9 mouse cellular contexts compared by ENCODE assay signal in the genomic region with DNA sequence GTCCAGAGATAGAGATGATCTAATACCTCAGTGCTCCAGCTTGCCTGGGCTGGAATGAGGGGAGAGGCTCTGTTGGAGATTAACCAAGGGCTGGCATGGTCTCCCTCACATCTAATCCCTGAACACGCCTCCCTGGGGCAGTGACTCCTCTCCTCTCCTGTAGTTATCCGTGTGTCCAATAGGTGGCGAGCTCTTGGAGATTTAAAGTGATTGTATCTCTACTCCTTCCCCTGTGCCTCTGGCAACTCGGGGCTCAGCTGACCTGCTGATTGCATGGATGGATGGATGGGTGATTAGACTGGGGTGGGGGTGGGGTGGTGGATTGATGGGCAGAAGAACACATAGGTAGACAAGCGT. TPM values are rescaled to one million over a fixed set of nuclear protein-coding genes. Genes with fewer than 3 reads are reported as not detected.
DNase-seq lines count a peak whose midpoint lies in the region; ATAC-seq lines count a peak whose summit lies in the region.
"Had no signal": no experiment of that assay in that cellular context is flagged by ENCODE, and none has a peak within 500 bp of the region (broad histone marks: within the 10 kb centered on the region; RNA-seq: fewer than 3 reads in every experiment).

No protein-coding gene starts in this region.

- no peak overlapping the region for H3K4me3 ChIP-seq in hindbrain, embryonic 10.5 days
- H3K4me3 ChIP-seq in hindbrain, embryonic 13.5 days: no peak overlapping the region
- H3K4me3 ChIP-seq in midbrain, embryonic 14.5 days (replicated peaks; ENCODE audit: low read depth, low read length): no peak overlapping the region
- H3K4me3 ChIP-seq: limb, embryonic 15.5 days had no signal

- H3K9me3 ChIP-seq in hindbrain, embryonic 10.5 days: no peaks in the 10 kb centered on the region
- H3K9me3 ChIP-seq in hindbrain, embryonic 13.5 days: no peaks in the 10 kb centered on the region
- H3K9me3 ChIP-seq in midbrain, embryonic 14.5 days (ENCODE audit: control insufficient read depth, low read length): no peaks in the 10 kb centered on the region
- H3K9me3 ChIP-seq: limb, embryonic 15.5 days had no signal

- 0 out of 2 replicates have a peak, but pooled peaks cover 7% of the 10 kb centered on the region for H3K36me3 ChIP-seq in hindbrain, embryonic 10.5 days
- no peaks in the 10 kb centered on the region for H3K36me3 ChIP-seq in hindbrain, embryonic 13.5 days
- H3K36me3 ChIP-seq in midbrain, embryonic 14.5 days (ENCODE audit: control insufficient read depth, insufficient read depth, low read length): no peaks in the 10 kb centered on the region
- H3K36me3 ChIP-seq: limb, embryonic 15.5 days had no signal

- H3K9ac ChIP-seq in hindbrain, embryonic 13.5 days: no peak overlapping the region
- H3K9ac ChIP-seq in midbrain, embryonic 14.5 days (replicated peaks; ENCODE audit: low read length): no peak overlapping the region
- H3K9ac ChIP-seq: limb, embryonic 15.5 days had no signal

- H3K4me2 ChIP-seq in hindbrain, embryonic 13.5 days: no peak overlapping the region
- no peak overlapping the region for H3K4me2 ChIP-seq in midbrain, embryonic 14.5 days (ENCODE audit: low read length)
- H3K4me2 ChIP-seq: limb, embryonic 15.5 days had no signal

- ATAC-seq in hindbrain, embryonic 13.5 days (ENCODE audit: low FRiP score): no peak
- peak; percentile 56 for ATAC-seq in CD4-positive, CD25-positive, alpha-beta regulatory T cell, adult 4 months
- ATAC-seq in midbrain, embryonic 14.5 days (ENCODE audit: low FRiP score, low TSS enrichment): no peak

- WGBS in hindbrain, embryonic 10.5 days: 11% methylated on average over 5 of the region's 5 CpGs
- WGBS in hindbrain, embryonic 13.5 days: 8% methylated on average over 5 of the region's 5 CpGs
- WGBS in midbrain, embryonic 14.5 days: 11% methylated on average over 5 of the region's 5 CpGs

- H3K27ac ChIP-seq in hindbrain, embryonic 10.5 days: no peak overlapping the region
- H3K27ac ChIP-seq in hindbrain, embryonic 13.5 days: no peak overlapping the region
- H3K27ac ChIP-seq in midbrain, embryonic 14.5 days (replicated peaks; ENCODE audit: low read depth, low read length): no peak overlapping the region
- H3K27ac ChIP-seq: limb, embryonic 15.5 days had no signal

- peak; percentile 58 for DNase-seq in hindbrain, embryonic 10.5 days (ENCODE audit: low spot score)
- peak; percentile 76 to 85 for DNase-seq in cerebellum, adult 18-20 months
- peak; percentile 63 for DNase-seq in heart, adult 8-10 months (ENCODE audit: low spot score)
- peak; percentile 69 to 81 for DNase-seq in kidney, postnatal 4 days
- DNase-seq in midbrain, embryonic 14.5 days: peak; percentile 79
- DNase-seq in ovary, adult 18-20 months (ENCODE audit: low spot score): no peak

- H3K4me1 ChIP-seq in hindbrain, embryonic 10.5 days (replicated peaks): peaks cover 68% of the 10 kb centered on the region
- H3K4me1 ChIP-seq in hindbrain, embryonic 13.5 days (replicated peaks): peaks cover 54% of the 10 kb centered on the region
- peaks cover 23% of the 10 kb centered on the region for H3K4me1 ChIP-seq in midbrain, embryonic 14.5 days (ENCODE audit: control insufficient read depth, insufficient read depth, low read length)

- H3K27me3 ChIP-seq in hindbrain, embryonic 10.5 days (ENCODE audit: insufficient read depth, poor library complexity, severe bottlenecking): peaks cover 65% of the 10 kb centered on the region
- no peaks in the 10 kb centered on the region for H3K27me3 ChIP-seq in hindbrain, embryonic 13.5 days
- H3K27me3 ChIP-seq in midbrain, embryonic 14.5 days (ENCODE audit: control insufficient read depth, insufficient read depth, low read length): no peaks in the 10 kb centered on the region
- H3K27me3 ChIP-seq: limb, embryonic 15.5 days had no signal

RNA-seq across cellular contexts. Expression of a gene that starts 9.9 kb away (rescaled TPM):
- polyA plus RNA-seq in hindbrain, embryonic 10.5 days (2016; fragmentation: Nextera tagmentation; extraction: Ambion mirVana): 13.5 and 14.3 TPM in 2 replicates
- polyA plus RNA-seq in hindbrain, embryonic 13.5 days (2015; fragmentation: Nextera tagmentation; extraction: Ambion mirVana): 8.1 and 12.2 TPM in 2 replicates
- polyA plus RNA-seq in CD4-positive, CD25-positive, alpha-beta regulatory T cell, adult 4 months (2017; shearing (Covaris generic)): 1 to 10 TPM; 3.7 to 5.2 TPM
- total RNA-seq in heart, adult 8-10 months (2022): 100 to 1,000 TPM; 160 to 205 (median 195) TPM
- polyA plus RNA-seq in midbrain, embryonic 14.5 days (2014; fragmentation: Nextera tagmentation; extraction: Ambion mirVana): 6.6 and 9.4 TPM in 2 replicates

RNA-seq across cellular contexts. Expression of a gene that starts 24.8 kb away (rescaled TPM):
- polyA plus RNA-seq in hindbrain, embryonic 10.5 days (2016; fragmentation: Nextera tagmentation; extraction: Ambion mirVana): 0.14 and 0.30 TPM in 2 replicates
- polyA plus RNA-seq in hindbrain, embryonic 13.5 days (2015; fragmentation: Nextera tagmentation; extraction: Ambion mirVana): 0.22 TPM in 1 of 2 replicates, not detected in the other
- polyA plus RNA-seq in CD4-positive, CD25-positive, alpha-beta regulatory T cell, adult 4 months (2017; shearing (Covaris generic)): not detected
- not detected for total RNA-seq in heart, adult 8-10 months (2022)
- polyA plus RNA-seq in midbrain, embryonic 14.5 days (2014; fragmentation: Nextera tagmentation; extraction: Ambion mirVana): 0.09 and 0.11 TPM in 2 replicates

RNA-seq across cellular contexts. Expression of a gene that starts 30.3 kb away (rescaled TPM):
- polyA plus RNA-seq in hindbrain, embryonic 10.5 days (2016; fragmentation: Nextera tagmentation; extraction: Ambion mirVana): 0.31 and 1.1 TPM in 2 replicates
- polyA plus RNA-seq in hindbrain, embryonic 13.5 days (2015; fragmentation: Nextera tagmentation; extraction: Ambion mirVana): 3.2 and 5.3 TPM in 2 replicates
- polyA plus RNA-seq in CD4-positive, CD25-positive, alpha-beta regulatory T cell, adult 4 months (2017; shearing (Covaris generic)): not detected
- 10 to 100 TPM in 1 of 4 experiments, 1 to 10 TPM in 3; 7.6 to 12.9 (median 8.9) TPM for total RNA-seq in heart, adult 8-10 months (2022)
- polyA plus RNA-seq in midbrain, embryonic 14.5 days (2014; fragmentation: Nextera tagmentation; extraction: Ambion mirVana): 3.7 and 4.0 TPM in 2 replicates

RNA-seq across cellular contexts. Expression of a gene that starts 33.6 kb away (rescaled TPM):
- polyA plus RNA-seq in hindbrain, embryonic 10.5 days (2016; fragmentation: Nextera tagmentation; extraction: Ambion mirVana): 0.14 TPM in 1 of 2 replicates, not detected in the other
- 0.27 and 0.55 TPM in 2 replicates for polyA plus RNA-seq in hindbrain, embryonic 13.5 days (2015; fragmentation: Nextera tagmentation; extraction: Ambion mirVana)
- polyA plus RNA-seq in CD4-positive, CD25-positive, alpha-beta regulatory T cell, adult 4 months (2017; shearing (Covaris generic)): 100 to 1,000 TPM; 107 to 154 TPM
- total RNA-seq in heart, adult 8-10 months (2022): 10 to 100 TPM in 2 of 4 experiments, 1 to 10 TPM in 2; 8.9 to 12.4 (median 11.0) TPM
- polyA plus RNA-seq in midbrain, embryonic 14.5 days (2014; fragmentation: Nextera tagmentation; extraction: Ambion mirVana): 1.6 and 1.8 TPM in 2 replicates

RNA-seq across cellular contexts. Expression of a gene that starts 36.6 kb away (rescaled TPM):
- polyA plus RNA-seq in hindbrain, embryonic 10.5 days (2016; fragmentation: Nextera tagmentation; extraction: Ambion mirVana): 0.22 and 0.75 TPM in 2 replicates
- polyA plus RNA-seq in hindbrain, embryonic 13.5 days (2015; fragmentation: Nextera tagmentation; extraction: Ambion mirVana): 0.12 and 0.49 TPM in 2 replicates
- polyA plus RNA-seq in CD4-positive, CD25-positive, alpha-beta regulatory T cell, adult 4 months (2017; shearing (Covaris generic)): not detected
- total RNA-seq in heart, adult 8-10 months (2022): under 1 TPM; 0.11 to 0.47 (median 0.30) TPM
- polyA plus RNA-seq in midbrain, embryonic 14.5 days (2014; fragmentation: Nextera tagmentation; extraction: Ambion mirVana): 0.11 and 0.12 TPM in 2 replicates
